Mouse (Mus musculus): ENCODE results near the gene H2afy2. TPM values are rescaled to one million over a fixed set of nuclear protein-coding genes. Genes with fewer than 3 reads are reported as not detected.

The H2afy2 gene
- polyA plus RNA-seq, 1 experiment, result not detected

- Histone ChIP-seq H3K4me1 (ENCODE audit: control insufficient read depth, insufficient read depth, insufficient read length, low read length) (no peaks in the 10 kb centered on the region), H3K27ac (replicated peaks; ENCODE audit: low read depth, low read length) (no peak overlapping the region), H3K4me3 (ENCODE audit: insufficient read depth, low read depth, low read length) (no peak overlapping the region)
Observed at GRCm38 (mm10) chr10:61798133-61798576, 14.2 kb upstream of the H2afy2 start.

GRCm38 (mm10) chr10:61795458-61795857, 11.5 kb upstream of the H2afy2 start:
- H3K4me1 ChIP-seq (ENCODE audit: control insufficient read depth, insufficient read depth, insufficient read length, low read length), result no peaks in the 10 kb centered on the region
- no peak overlapping the region for H3K27ac ChIP-seq (replicated peaks; ENCODE audit: low read depth, low read length)
- no peak overlapping the region for H3K4me3 ChIP-seq (ENCODE audit: insufficient read depth, low read depth, low read length)

GRCm38 (mm10) chr10:61794971-61795370, 11.0 kb upstream of the H2afy2 start:
- H3K4me3 ChIP-seq (ENCODE audit: insufficient read depth, low read depth, low read length), result no peak overlapping the region
- no peaks in the 10 kb centered on the region for H3K4me1 ChIP-seq (ENCODE audit: control insufficient read depth, insufficient read depth, insufficient read length, low read length)
- H3K27ac ChIP-seq (replicated peaks; ENCODE audit: low read depth, low read length), result no peak overlapping the region

GRCm38 (mm10) chr10:61793015-61793414, 9.1 kb upstream of the H2afy2 start:
- Histone ChIP-seq H3K27ac (replicated peaks; ENCODE audit: low read depth, low read length) (no peak overlapping the region), H3K4me3 (ENCODE audit: insufficient read depth, low read depth, low read length) (no peak overlapping the region), H3K4me1 (ENCODE audit: control insufficient read depth, insufficient read depth, insufficient read length, low read length) (no peaks in the 10 kb centered on the region)

- no peak overlapping the region for H3K4me3 ChIP-seq (ENCODE audit: insufficient read depth, low read depth, low read length)
- H3K27ac ChIP-seq (replicated peaks; ENCODE audit: low read depth, low read length), result no peak overlapping the region
- 0 out of 2 replicates have a peak, but pooled peaks cover 3% of the 10 kb centered on the region for H3K4me1 ChIP-seq (ENCODE audit: control insufficient read depth, insufficient read depth, insufficient read length, low read length)
Observed at GRCm38 (mm10) chr10:61788499-61788898, 4.6 kb upstream of the H2afy2 start.

- Histone ChIP-seq H3K27ac (replicated peaks; ENCODE audit: low read depth, low read length) (no peak overlapping the region), H3K4me3 (ENCODE audit: insufficient read depth, low read depth, low read length) (no peak overlapping the region), H3K4me1 (ENCODE audit: control insufficient read depth, insufficient read depth, insufficient read length, low read length) (0 out of 2 replicates have a peak, but pooled peaks cover 3% of the 10 kb centered on the region)
Observed at GRCm38 (mm10) chr10:61787541-61788313, 3.8 kb upstream of the H2afy2 start.

- Histone ChIP-seq H3K4me1 (ENCODE audit: control insufficient read depth, insufficient read depth, insufficient read length, low read length) (0 out of 2 replicates have a peak, but pooled peaks cover 3% of the 10 kb centered on the region), H3K4me3 (ENCODE audit: insufficient read depth, low read depth, low read length) (no peak overlapping the region), H3K27ac (replicated peaks; ENCODE audit: low read depth, low read length) (no peak overlapping the region)
Observed at GRCm38 (mm10) chr10:61784414-61784813, 467 bp upstream of the H2afy2 start.

GRCm38 (mm10) chr10:61782799-61783611, 942 bp downstream of the H2afy2 start:
- no peak overlapping the region for H3K27ac ChIP-seq (replicated peaks; ENCODE audit: low read depth, low read length)
- 0 out of 2 replicates have a peak, but pooled peaks cover 3% of the 10 kb centered on the region for H3K4me1 ChIP-seq (ENCODE audit: control insufficient read depth, insufficient read depth, insufficient read length, low read length)
- H3K4me3 ChIP-seq (ENCODE audit: insufficient read depth, low read depth, low read length), result peak overlapping the region; percentile 72

GRCm38 (mm10) chr10:61781461-61782128, 2.4 kb downstream of the H2afy2 start:
- 0 out of 2 replicates have a peak, but pooled peaks cover 3% of the 10 kb centered on the region for H3K4me1 ChIP-seq (ENCODE audit: control insufficient read depth, insufficient read depth, insufficient read length, low read length)
- H3K27ac ChIP-seq (replicated peaks; ENCODE audit: low read depth, low read length), result no peak overlapping the region
- H3K4me3 ChIP-seq (ENCODE audit: insufficient read depth, low read depth, low read length), result no peak overlapping the region

GRCm38 (mm10) chr10:61766806-61767205, 17.1 kb downstream of the H2afy2 start:
- Histone ChIP-seq H3K4me3 (ENCODE audit: insufficient read depth, low read depth, low read length) (no peak overlapping the region), H3K27ac (replicated peaks; ENCODE audit: low read depth, low read length) (no peak overlapping the region), H3K4me1 (ENCODE audit: control insufficient read depth, insufficient read depth, insufficient read length, low read length) (no peaks in the 10 kb centered on the region)

GRCm38 (mm10) chr10:61765558-61765957, 18.4 kb downstream of the H2afy2 start:
- Histone ChIP-seq H3K4me3 (ENCODE audit: insufficient read depth, low read depth, low read length) (no peak overlapping the region), H3K27ac (replicated peaks; ENCODE audit: low read depth, low read length) (no peak overlapping the region), H3K4me1 (ENCODE audit: control insufficient read depth, insufficient read depth, insufficient read length, low read length) (no peaks in the 10 kb centered on the region)

GRCm38 (mm10) chr10:61764689-61765088, 19.3 kb downstream of the H2afy2 start:
- Histone ChIP-seq H3K4me1 (ENCODE audit: control insufficient read depth, insufficient read depth, insufficient read length, low read length) (no peaks in the 10 kb centered on the region), H3K27ac (replicated peaks; ENCODE audit: low read depth, low read length) (no peak overlapping the region), H3K4me3 (ENCODE audit: insufficient read depth, low read depth, low read length) (no peak overlapping the region)

GRCm38 (mm10) chr10:61759869-61760268, 24.1 kb downstream of the H2afy2 start:
- Histone ChIP-seq H3K4me3 (ENCODE audit: insufficient read depth, low read depth, low read length) (no peak overlapping the region), H3K27ac (replicated peaks; ENCODE audit: low read depth, low read length) (no peak overlapping the region), H3K4me1 (ENCODE audit: control insufficient read depth, insufficient read depth, insufficient read length, low read length) (peaks cover 2% of the 10 kb centered on the region; the same call in 1 of the 2 replicates)

GRCm38 (mm10) chr10:61758904-61759303, 25.0 kb downstream of the H2afy2 start:
- Histone ChIP-seq H3K27ac (replicated peaks; ENCODE audit: low read depth, low read length) (no peak overlapping the region), H3K4me1 (ENCODE audit: control insufficient read depth, insufficient read depth, insufficient read length, low read length) (peaks cover 2% of the 10 kb centered on the region; the same call in 1 of the 2 replicates), H3K4me3 (ENCODE audit: insufficient read depth, low read depth, low read length) (no peak overlapping the region)

GRCm38 (mm10) chr10:61757022-61757421, 26.9 kb downstream of the H2afy2 start:
- Histone ChIP-seq H3K27ac (replicated peaks; ENCODE audit: low read depth, low read length) (no peak overlapping the region), H3K4me1 (ENCODE audit: control insufficient read depth, insufficient read depth, insufficient read length, low read length) (peaks cover 2% of the 10 kb centered on the region; the same call in 1 of the 2 replicates), H3K4me3 (ENCODE audit: insufficient read depth, low read depth, low read length) (no peak overlapping the region)
